Mouse (Mus musculus): ENCODE results near the gene Fam32a. TPM values are rescaled to one million over a fixed set of nuclear protein-coding genes. Genes with fewer than 3 reads are reported as not detected.

The Fam32a gene
- polyA plus RNA-seq, 1 experiment from 2014 or later: 87.4 TPM

DNA sequence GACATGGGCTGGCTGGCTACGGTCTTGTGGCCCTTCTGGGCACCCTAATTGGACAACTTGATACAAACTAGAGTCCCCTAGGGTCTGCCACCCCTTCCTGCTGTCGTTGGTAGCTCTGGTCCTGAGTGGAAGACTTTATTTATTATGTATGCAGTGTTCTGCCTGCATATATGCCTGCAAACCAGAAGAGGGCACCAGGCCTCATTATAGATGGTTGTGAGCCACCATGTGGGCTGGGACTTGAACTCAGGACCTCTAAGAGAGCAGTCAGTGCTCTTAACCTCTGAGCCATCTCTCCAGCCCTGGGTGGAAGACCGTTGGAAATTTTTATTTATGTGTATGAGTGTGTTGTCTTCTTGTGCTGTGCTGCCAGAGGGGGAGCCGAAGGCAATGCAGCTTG lies 1.2 kb downstream of the Fam32a start:
- Histone ChIP-seq H3K4me2 (ENCODE audit: low read length) (peak overlapping the region; percentile 91), H3K9me3 (replicated peaks; ENCODE audit: control insufficient read depth, low read length) (no peaks in the 10 kb centered on the region), H3K9ac (ENCODE audit: low read length) (no peak overlapping the region), H3K4me3 (ENCODE audit: low read depth, low read length) (peak overlapping the region; percentile 67), H3K36me3 (ENCODE audit: control insufficient read depth, insufficient read depth, low read length) (peaks cover 30% of the 10 kb centered on the region), H3K27ac (ENCODE audit: low read depth, low read length) (no peak overlapping the region), H3K4me1 (ENCODE audit: control insufficient read depth, insufficient read depth, low read length) (peaks cover 9% of the 10 kb centered on the region; the same call in 1 of the 2 replicates), H3K27me3 (replicated peaks; ENCODE audit: control insufficient read depth, insufficient read depth, low read length) (no peaks in the 10 kb centered on the region)
- DNase-seq (ENCODE audit: low spot score): no peak
- WGBS: 85% methylated on average over 4 of the region's 4 CpGs
- ATAC-seq: no peak

GRCm38 (mm10) chr8:72222656-72223055 lies 3.1 kb downstream of the Fam32a start:
- Histone ChIP-seq H3K4me2 (ENCODE audit: low read length) (no peak overlapping the region), H3K4me3 (ENCODE audit: low read depth, low read length) (no peak overlapping the region), H3K9ac (ENCODE audit: low read length) (no peak overlapping the region), H3K27ac (ENCODE audit: low read depth, low read length) (no peak overlapping the region), H3K4me1 (ENCODE audit: control insufficient read depth, insufficient read depth, low read length) (peaks cover 9% of the 10 kb centered on the region; the same call in 1 of the 2 replicates), H3K9me3 (replicated peaks; ENCODE audit: control insufficient read depth, low read length) (no peaks in the 10 kb centered on the region), H3K36me3 (ENCODE audit: control insufficient read depth, insufficient read depth, low read length) (peaks cover 30% of the 10 kb centered on the region), H3K27me3 (replicated peaks; ENCODE audit: control insufficient read depth, insufficient read depth, low read length) (no peaks in the 10 kb centered on the region)
- 94% methylated on average over 5 of the region's 5 CpGs for WGBS
- DNase-seq (ENCODE audit: low spot score) (no peak), ATAC-seq (no peak)

GRCm38 (mm10) chr8:72239499-72240402 lies 20.2 kb downstream of the Fam32a start, which contains the start of gene Ap1m1:
Ap1m1 (plus strand) TSS chr8:72240018.
- Histone ChIP-seq H3K4me2 (ENCODE audit: low read length) (peak within 1 kb of the TSS; percentile 73), H3K4me1 (ENCODE audit: control insufficient read depth, insufficient read depth, low read length) (no peaks in the 10 kb centered on the region), H3K27me3 (replicated peaks; ENCODE audit: control insufficient read depth, insufficient read depth, low read length) (no peaks in the 10 kb centered on the region), H3K27ac (ENCODE audit: low read depth, low read length) (peak within 1 kb of the TSS; percentile 93), H3K4me3 (ENCODE audit: low read depth, low read length) (peak within 1 kb of the TSS; percentile 64), H3K9me3 (replicated peaks; ENCODE audit: control insufficient read depth, low read length) (no peaks in the 10 kb centered on the region), H3K9ac (ENCODE audit: low read length) (peak within 1 kb of the TSS; percentile 72), H3K36me3 (ENCODE audit: control insufficient read depth, insufficient read depth, low read length) (peaks cover 14% of the 10 kb centered on the region; the same call in 1 of the 2 replicates)
- ATAC-seq (peak; percentile 96), DNase-seq (ENCODE audit: low spot score) (peak; percentile 100)
- WGBS: under 1% methylated on average over 54 of the region's 54 CpGs

GRCm38 (mm10) chr8:72240403-72240763 lies 20.9 kb downstream of the Fam32a start:
- H3K9me3 ChIP-seq (replicated peaks; ENCODE audit: control insufficient read depth, low read length): no peaks in the 10 kb centered on the region
- H3K4me2 ChIP-seq (ENCODE audit: low read length): peak overlapping the region; percentile 73
- H3K36me3 ChIP-seq (ENCODE audit: control insufficient read depth, insufficient read depth, low read length): peaks cover 14% of the 10 kb centered on the region; the same call in 1 of the 2 replicates
- WGBS: under 1% methylated on average over 24 of the region's 24 CpGs
- peak overlapping the region; percentile 72 for H3K9ac ChIP-seq (ENCODE audit: low read length)
- H3K4me3 ChIP-seq (ENCODE audit: low read depth, low read length): peak overlapping the region; percentile 64
- H3K27ac ChIP-seq (ENCODE audit: low read depth, low read length): peak overlapping the region; percentile 93
- ATAC-seq (no peak), DNase-seq (ENCODE audit: low spot score) (no peak)
- H3K27me3 ChIP-seq (replicated peaks; ENCODE audit: control insufficient read depth, insufficient read depth, low read length): no peaks in the 10 kb centered on the region
- no peaks in the 10 kb centered on the region for H3K4me1 ChIP-seq (ENCODE audit: control insufficient read depth, insufficient read depth, low read length)

- ATAC-seq (no peak), DNase-seq (ENCODE audit: low spot score) (no peak)
- Histone ChIP-seq H3K9me3 (replicated peaks; ENCODE audit: control insufficient read depth, low read length) (no peaks in the 10 kb centered on the region), H3K4me1 (ENCODE audit: control insufficient read depth, insufficient read depth, low read length) (no peaks in the 10 kb centered on the region), H3K4me2 (ENCODE audit: low read length) (peak overlapping the region; percentile 73), H3K9ac (ENCODE audit: low read length) (peak overlapping the region; percentile 72), H3K27me3 (replicated peaks; ENCODE audit: control insufficient read depth, insufficient read depth, low read length) (no peaks in the 10 kb centered on the region), H3K27ac (ENCODE audit: low read depth, low read length) (no peak overlapping the region), H3K4me3 (ENCODE audit: low read depth, low read length) (peak overlapping the region; percentile 64), H3K36me3 (ENCODE audit: control insufficient read depth, insufficient read depth, low read length) (peaks cover 14% of the 10 kb centered on the region; the same call in 1 of the 2 replicates)
- 65% methylated on average over 7 of the region's 7 CpGs for whole genome bisulfite sequencing
Observed at GRCm38 (mm10) chr8:72240951-72241350, 21.4 kb downstream of the Fam32a start.

DNA sequence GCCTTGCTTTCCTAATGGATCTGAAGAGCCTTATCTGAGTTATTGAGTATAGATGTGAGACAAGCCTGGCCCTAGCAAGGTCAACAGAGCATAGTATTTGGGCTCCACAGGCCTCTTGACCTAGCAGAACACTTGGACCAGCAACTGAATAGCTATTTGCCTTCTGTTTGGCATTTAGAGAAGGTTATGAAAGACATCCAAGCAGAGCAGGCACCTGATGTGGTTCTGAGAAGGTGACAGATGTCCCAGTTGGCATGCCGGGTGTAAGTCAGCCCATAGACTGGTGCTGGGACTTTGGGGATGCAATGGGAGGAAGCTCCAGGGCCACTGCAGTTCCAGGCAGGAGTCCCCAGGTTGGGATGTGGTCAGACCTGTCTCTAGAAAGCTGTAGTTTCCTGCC lies 22.7 kb downstream of the Fam32a start:
- Histone ChIP-seq H3K4me1 (ENCODE audit: control insufficient read depth, insufficient read depth, low read length) (no peaks in the 10 kb centered on the region), H3K27me3 (replicated peaks; ENCODE audit: control insufficient read depth, insufficient read depth, low read length) (no peaks in the 10 kb centered on the region), H3K36me3 (ENCODE audit: control insufficient read depth, insufficient read depth, low read length) (peaks cover 18% of the 10 kb centered on the region; the same call in 1 of the 2 replicates), H3K9ac (ENCODE audit: low read length) (no peak overlapping the region), H3K4me3 (ENCODE audit: low read depth, low read length) (no peak overlapping the region), H3K27ac (ENCODE audit: low read depth, low read length) (no peak overlapping the region), H3K9me3 (replicated peaks; ENCODE audit: control insufficient read depth, low read length) (no peaks in the 10 kb centered on the region), H3K4me2 (ENCODE audit: low read length) (no peak overlapping the region)
- DNase-seq (ENCODE audit: low spot score) (no peak), ATAC-seq (no peak)
- WGBS: 94% methylated on average over 1 of the region's 1 CpGs

- no peaks in the 10 kb centered on the region for H3K27me3 ChIP-seq (replicated peaks; ENCODE audit: control insufficient read depth, insufficient read depth, low read length)
- no peak overlapping the region for H3K4me2 ChIP-seq (ENCODE audit: low read length)
- 82% methylated on average over 2 of the region's 2 CpGs for WGBS
- H3K36me3 ChIP-seq (ENCODE audit: control insufficient read depth, insufficient read depth, low read length): peaks cover 26% of the 10 kb centered on the region; the same call in 1 of the 2 replicates
- no peak for DNase-seq (ENCODE audit: low spot score)
- H3K9me3 ChIP-seq (replicated peaks; ENCODE audit: control insufficient read depth, low read length): no peaks in the 10 kb centered on the region
- ATAC-seq: no peak
- H3K9ac ChIP-seq (ENCODE audit: low read length): no peak overlapping the region
- no peaks in the 10 kb centered on the region for H3K4me1 ChIP-seq (ENCODE audit: control insufficient read depth, insufficient read depth, low read length)
- H3K27ac ChIP-seq (ENCODE audit: low read depth, low read length): no peak overlapping the region
- no peak overlapping the region for H3K4me3 ChIP-seq (ENCODE audit: low read depth, low read length)
Observed at GRCm38 (mm10) chr8:72244610-72245009, 25.1 kb downstream of the Fam32a start.

DNA sequence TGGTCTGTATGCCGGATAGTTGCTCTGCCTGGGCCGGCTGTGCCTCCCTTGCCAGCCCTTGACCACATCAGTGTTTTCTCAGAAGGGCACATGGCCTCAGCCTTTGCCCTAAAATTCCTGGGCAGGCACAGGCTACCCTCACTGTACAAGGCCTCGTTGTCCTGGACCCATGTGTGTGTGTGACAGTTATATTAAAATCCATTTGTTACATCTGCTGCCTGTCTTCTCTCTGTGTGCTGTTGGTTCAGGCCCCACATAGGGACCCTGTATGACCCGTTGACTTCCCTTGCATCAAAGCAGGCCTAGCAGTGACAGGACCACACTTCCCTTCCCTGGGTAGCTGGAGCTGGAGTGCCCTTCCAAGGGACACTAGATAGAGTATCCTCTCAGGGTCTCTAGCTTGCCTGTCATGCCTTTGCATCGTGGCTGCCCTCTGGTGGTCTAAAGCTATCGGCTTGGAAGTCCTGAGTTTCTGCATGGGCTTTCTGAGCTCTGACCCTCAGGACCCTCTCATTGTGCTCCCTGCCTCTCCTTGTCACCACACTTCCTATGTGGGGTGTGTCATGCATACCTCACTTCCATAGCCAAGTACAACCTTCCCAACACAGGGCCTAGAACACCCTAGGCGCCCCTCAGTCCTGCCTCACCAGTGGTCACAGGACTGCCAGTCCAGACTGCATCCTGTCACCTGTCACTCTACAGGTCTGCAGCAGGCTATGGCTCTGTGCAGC lies 37.8 kb downstream of the Fam32a start:
- H3K4me1 ChIP-seq (ENCODE audit: control insufficient read depth, insufficient read depth, low read length): no peaks in the 10 kb centered on the region
- no peaks in the 10 kb centered on the region for H3K27me3 ChIP-seq (replicated peaks; ENCODE audit: control insufficient read depth, insufficient read depth, low read length)
- no peak overlapping the region for H3K9ac ChIP-seq (ENCODE audit: low read length)
- H3K4me2 ChIP-seq (ENCODE audit: low read length): no peak overlapping the region
- H3K27ac ChIP-seq (ENCODE audit: low read depth, low read length): no peak overlapping the region
- no peaks in the 10 kb centered on the region for H3K9me3 ChIP-seq (replicated peaks; ENCODE audit: control insufficient read depth, low read length)
- H3K4me3 ChIP-seq (ENCODE audit: low read depth, low read length): no peak overlapping the region
- DNase-seq (ENCODE audit: low spot score): peak; percentile 51
- 54% methylated on average over 7 of the region's 7 CpGs for WGBS
- H3K36me3 ChIP-seq (ENCODE audit: control insufficient read depth, insufficient read depth, low read length): peaks cover 36% of the 10 kb centered on the region
- ATAC-seq: peak; percentile 32; the same call in 1 of the 2 replicates

Data from forebrain, embryonic 14.5 days (tissue).